Mouse (Mus musculus): ENCODE results near the gene Map1b.

Gene Map1b

DNA sequence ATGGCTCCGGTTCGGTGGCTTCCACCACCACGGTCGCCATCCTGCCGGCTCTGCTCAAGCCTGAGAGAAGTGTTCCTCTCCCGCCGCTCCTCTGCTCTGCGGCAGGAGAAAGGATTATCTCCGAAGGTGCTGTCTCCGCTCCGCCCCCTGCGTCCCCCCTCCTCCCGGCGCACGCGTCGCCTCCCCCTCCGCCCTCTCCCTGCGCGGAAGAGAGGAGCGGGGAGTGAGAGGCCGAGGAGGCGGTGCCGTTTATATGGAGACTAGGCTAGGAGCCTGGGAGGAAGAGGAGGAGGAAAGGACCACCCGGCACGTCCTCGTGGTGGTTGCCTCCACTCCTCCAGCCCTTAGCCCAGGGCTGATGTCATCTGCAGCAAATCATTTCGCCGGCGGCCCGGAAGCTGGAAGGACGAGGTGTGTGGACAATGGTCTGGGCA, at the start of gene Map1b:
TSS of gene Map1b (minus strand) at position 93 of the 434 bp plus-strand sequence.
- DNase-seq (ENCODE audit: low spot score in 2 of 2): no peak

DNA sequence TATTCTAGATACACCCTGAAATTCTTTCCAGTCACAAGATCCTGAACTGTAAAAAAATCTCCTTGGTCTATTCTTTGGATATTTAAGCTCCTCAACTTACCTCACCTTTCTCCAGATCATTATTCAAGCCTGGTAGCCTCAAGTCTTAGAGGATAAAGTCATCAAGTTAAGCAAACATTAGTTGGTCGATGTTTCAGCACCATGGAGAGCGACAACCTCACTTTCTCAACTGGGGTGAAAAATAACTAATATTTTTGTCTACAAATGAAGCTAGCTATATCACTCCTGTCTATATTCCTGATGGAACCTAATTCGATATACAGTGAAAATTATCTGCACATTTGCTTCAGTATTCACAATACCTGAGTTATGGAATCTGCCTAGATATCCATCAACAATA, 48.0 kb upstream of the Map1b start:
- DNase-seq (ENCODE audit: low spot score in 2 of 2): no peak

DNA sequence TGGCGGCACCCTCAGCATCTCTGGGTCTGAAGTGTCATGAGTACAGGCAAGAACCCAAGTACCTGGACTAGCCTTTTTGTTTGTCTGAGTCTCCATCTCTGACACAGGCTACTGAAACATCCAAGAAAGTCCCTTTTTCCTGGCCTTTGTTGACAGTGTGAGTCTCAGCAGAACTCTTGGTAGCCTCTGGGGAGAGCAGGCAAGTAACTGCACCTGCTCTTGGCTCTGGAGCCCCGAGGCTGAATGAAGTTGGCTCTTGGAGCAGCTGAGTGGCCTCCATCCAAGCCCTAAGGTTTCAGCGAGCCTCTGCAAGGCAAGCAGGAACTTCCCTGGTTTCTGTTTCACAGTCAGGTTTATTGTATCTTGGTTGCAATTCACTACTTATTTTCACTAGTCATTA, 46.7 kb upstream of the Map1b start:
- no peak for DNase-seq (ENCODE audit: low spot score in 2 of 2)

DNA sequence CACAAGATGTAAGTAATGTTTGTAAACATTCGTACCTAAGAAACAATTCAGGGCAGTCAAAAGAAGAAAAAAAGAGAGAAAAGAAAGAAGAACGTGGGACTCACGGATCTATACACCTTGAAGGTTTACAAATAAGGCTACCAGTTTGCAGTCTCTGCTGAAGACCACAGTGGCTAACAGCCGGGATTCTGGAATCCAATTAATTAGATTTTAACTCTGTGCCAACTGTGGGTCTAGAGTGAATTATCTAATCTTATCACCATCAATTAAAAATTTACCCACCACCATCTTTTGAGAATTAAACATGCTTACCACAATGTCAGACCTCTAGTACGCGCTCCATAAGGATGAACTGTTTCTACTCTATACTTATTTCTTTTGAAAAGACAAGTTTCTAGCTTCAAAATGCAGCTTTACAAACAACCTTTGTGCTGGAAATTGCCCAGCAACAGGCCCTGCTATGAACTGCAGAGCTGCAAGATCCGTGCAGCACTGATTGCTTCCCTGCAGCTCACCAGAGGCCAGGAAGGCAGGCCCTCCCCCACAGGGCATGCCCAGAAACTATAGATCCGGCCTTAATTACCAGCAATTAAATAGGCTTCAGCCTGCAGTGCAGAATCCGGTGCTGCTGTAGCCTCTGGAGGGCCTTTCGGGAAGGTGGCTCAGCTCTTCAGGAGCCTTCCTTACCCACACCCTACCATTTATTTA, 45.7 kb upstream of the Map1b start:
- no peak for DNase-seq (ENCODE audit: low spot score in 2 of 2)

DNA sequence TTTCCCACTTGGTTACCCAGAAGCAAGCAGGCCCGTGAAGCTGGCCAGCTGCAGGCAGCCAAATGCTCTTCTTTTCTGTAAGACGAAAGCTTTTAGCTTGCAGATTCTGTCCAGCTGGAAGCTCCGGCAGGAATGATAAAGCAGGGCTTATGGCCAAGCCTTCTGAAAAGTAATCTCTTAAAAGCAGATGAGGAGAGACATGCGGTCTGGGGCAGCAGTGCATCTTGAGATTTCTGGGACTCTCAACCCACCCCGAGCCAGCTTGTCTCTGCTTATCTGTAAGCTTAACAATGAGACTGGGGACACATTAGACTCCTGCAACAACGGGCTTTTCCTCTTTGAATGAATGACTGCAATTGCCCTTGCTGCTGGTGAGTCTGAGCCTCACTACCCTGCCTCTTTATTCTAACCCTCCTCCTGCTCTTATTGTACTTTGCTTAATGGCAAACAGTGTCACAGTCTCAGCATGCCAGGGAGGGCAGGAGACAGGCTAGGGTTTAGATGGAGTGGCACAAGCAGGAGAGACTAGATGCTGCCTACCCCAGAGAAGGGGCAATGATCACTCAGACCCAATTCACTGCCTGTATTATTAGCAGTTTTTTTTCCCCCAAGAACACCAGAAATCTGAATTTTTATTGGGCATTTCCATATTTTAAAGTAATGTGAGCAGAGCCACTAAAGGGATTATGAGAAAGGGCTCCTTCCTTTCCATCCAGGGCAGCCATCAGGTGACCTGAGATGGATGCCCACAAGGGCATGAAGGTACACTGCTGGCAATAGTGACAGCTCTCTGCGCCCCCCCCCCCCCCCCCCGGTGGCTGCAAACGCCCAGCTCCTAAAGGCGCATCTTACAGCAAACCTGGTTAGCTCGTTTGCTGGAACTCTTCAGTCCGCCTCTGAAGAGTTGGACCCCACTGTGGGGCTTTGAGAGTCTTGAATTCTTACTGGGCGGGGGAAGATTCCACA, 44.6 kb upstream of the Map1b start:
- no peak for DNase-seq (ENCODE audit: low spot score in 2 of 2)

DNA sequence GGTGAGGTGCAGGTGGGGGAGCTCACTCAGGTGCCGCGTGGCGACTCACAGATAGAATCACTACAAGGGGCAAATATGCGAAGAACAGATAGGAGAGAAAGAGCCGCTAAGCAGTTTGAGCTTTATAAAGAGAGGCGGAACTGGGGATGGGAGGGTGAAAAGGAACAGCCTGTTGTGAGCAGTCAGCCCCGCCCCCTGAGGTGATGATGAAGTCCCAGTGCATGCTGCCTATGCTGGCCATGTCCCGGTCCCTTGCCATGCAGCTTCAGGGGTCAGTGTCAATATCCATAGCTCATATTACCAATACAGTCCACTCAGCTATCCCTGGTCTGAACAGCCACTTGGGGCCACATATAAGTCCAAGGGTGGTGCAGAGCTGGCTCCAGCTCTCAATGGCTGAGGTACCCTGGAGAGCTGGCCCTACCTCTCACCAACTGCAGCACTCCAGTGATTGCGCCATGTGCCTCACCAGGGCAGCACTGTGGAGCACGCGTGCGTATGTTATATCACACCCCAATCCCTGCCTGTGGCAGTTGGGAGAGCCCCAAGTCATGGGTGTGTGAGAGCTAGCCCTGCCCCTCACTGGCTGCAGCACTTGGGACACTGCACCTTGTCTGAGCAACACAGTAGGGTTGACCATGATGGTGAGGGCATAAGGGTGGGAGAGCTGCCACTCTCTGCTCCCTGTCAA, 42.0 kb upstream of the Map1b start:
- no peak for DNase-seq (ENCODE audit: low spot score in 2 of 2)

DNA sequence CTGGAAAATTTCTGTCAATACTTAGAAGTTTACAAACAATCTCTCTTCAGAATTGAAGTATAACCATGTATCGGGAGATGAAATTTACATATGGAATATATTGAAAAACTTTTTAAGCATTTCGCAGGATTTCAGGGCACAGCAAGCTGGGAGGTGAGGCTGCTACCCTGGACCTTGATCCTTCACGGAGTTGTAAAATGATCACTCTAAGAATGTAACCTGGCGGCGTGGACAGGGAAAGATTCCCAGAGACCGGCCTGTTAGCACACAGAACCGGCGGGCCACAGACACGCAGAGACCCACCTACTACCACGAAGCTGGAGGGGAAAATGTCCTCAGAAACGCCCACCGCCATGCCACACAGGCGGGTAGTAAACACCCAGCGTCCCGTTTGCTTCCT, 41.5 kb upstream of the Map1b start:
- no peak for DNase-seq (ENCODE audit: low spot score in 2 of 2)

DNA sequence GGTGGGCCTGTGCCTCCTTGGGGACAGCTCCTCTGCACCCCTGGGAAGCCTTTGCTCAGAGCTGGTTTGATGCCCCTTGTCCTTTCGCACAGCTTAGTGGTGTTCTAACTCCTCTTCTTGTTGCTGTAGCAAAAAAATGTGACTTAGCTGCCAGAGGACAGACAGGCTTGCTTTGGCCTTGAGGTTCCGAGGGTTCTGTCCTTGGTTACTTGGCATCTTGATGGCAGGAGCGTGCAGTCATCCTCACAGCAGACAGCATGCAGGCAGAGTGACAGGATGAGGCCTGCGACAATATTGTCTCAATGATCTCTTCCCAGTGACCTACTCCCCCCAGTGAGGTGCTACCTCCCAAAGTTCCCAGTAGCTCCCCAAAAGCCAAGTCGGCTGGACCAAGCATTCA, 41.0 kb upstream of the Map1b start:
- DNase-seq (ENCODE audit: low spot score in 2 of 2): no peak

DNA sequence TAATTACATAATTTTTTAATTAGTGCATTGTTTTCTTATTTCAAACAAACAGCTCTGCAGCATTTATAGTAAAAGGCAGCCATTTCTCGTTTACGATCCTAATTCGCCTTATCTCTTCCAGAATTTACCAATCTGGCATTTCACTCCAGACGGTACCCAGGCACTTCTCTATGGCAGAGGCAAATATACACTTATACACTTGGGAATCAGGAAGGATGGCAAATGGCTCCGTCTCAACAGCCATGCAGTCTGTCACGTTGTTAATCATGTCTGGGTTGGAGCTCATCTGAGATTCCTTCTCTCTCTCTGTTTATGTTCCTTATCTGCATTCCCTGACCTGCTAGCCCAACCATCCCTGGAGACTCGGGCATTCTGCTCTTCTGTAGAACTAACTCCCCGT, 38.6 kb upstream of the Map1b start:
- DNase-seq (ENCODE audit: low spot score in 2 of 2): no peak

DNA sequence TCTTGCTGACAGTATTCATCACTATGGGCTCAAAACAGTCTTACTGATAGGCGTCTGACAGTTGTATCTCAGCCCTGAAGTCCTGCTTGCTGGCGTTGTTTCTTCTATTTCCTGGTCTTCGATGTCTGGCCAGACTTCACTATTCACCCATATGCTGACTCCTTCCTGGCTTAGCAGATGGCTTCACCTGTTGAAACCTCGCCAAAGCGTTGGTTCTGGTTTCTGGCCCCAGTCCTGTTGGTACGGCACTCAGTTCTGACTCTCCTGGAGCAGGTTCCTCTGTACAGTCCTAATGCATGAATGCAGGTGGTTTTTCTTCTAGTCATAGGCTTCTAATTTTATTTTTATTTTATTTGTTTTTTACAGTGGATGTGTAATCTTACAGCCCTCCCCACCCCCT, 38.1 kb upstream of the Map1b start:
- no peak for DNase-seq (ENCODE audit: low spot score in 2 of 2)

DNA sequence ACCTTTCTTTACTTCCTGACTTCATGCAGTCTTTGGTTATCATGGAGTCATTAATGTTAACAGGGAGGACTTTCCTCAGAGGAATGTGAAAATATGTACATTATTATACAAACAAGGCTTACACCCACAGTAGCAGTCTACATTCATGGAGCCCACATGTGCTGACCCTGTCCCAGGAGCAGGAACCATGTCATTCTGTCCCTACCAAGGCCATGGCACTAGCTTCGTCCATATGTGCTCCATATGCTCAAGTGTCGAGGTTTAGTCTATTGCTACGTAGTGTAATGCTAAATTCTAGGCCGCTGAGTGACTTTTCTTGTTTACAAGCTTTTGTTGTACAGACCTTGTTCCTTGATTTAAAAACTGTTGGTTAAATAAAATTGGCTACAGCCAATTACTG, 36.0 kb upstream of the Map1b start:
- DNase-seq (ENCODE audit: low spot score in 2 of 2): no peak

DNA sequence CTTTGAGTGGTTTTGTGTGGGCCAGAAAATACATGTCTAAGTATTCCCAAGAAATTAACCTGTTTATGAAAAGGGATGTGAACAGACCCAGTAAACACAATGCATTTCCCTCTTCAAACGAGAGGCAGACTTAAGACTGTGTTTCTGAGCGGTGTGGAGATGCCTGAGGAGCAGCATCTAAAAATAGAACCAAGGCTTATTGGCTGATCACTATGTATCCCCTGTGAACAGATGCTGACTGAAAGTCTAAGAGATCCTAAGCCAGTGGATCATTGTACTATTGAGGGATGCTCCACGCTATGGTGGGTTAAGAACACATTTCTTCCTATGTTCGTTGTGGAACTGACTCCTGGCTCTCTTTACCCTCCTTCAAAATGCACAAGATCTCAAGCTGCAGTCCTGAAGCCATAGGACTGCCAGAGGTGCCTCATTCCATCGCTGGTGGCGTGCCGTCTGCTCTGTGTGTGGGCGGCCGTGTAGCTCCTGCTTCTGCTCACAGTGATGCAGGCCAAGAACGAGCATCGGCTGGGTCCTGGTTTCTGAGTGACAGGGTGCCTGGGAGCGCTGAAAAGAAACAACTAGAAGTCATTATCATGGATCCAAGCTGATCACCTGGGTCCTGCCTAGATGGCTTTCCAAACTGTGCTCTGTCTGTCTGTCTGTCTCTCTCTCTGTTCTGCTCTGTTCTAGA, 34.5 kb upstream of the Map1b start:
- DNase-seq (ENCODE audit: low spot score in 2 of 2): no peak

DNA sequence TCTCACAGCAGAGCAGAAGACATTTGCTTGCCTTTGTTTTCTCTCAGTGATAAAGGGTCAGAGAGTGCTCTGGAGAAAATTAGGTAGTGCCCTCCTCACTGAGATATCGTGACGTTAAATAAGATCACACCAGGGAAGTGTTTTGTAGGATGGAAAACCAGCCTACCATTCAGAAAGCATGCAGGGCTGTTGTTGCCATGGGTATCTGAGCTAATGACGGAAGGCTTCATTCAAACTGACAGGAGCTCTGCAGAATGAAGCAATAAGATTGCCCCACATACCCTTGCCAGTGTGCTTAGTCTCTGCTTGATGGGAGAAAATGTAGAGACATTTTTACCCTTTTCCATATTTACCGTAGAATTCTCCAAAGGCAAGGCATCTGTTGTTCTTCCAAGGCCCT, 33.7 kb upstream of the Map1b start:
- DNase-seq (ENCODE audit: low spot score in 2 of 2): no peak

DNA sequence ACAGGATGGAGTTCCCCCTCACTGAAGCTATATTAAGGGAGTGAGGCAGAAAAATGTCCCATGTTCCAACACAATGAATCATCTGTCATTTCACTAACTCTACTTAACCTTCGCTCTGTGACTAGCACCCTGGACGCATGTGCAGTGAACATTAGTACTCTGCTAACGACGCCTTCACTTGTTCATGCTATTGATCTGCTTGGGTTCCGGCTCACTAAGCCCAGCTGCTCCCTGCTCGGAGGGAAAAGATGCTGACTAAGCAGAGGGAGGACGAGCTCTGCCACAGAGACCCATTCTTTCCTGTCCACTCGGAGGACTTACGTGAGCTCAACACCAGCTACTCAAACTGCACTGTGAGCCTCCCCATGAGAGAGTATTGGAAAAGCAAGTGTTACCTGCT, 33.2 kb upstream of the Map1b start:
- DNase-seq (ENCODE audit: low spot score in 2 of 2): no peak

DNA sequence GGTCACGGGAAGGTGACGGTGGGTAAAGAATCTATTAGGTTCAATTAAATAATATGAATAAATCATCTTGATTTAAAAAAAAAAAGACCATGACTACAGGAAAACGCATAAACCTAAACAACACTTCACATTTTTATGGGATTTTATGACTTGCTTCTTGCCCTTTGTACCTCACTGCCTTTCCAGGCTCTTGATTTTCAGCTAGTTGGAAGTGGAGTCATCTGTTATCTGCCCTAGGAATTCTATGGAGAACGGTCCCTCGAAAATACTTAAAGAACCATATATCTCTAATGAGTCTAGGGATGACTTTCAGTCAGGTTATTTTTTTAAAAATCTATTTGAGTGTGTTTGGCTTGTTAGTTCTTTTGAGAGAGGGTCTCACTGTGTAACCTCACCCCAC, 30.5 kb upstream of the Map1b start:
- no peak for DNase-seq (ENCODE audit: low spot score in 2 of 2)

DNA sequence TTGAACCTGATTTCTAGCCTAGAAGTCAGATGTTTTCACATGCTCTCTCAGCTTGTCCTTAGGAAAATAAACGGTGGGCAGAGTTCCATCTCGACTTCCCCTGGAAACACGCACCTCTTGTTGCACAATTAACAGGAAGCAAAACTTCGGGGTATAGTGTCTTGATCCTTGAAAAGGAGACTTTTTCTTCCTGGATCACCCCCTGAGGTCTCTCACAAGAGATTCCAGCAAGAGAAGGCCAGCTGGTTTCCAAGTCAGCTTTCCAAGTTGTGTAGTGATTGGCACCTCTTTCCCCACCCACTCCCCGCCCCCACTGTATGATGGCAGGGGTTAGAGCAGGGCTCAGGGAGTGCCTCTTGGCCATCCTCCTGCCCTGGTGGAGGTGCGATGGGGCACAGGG, 28.9 kb upstream of the Map1b start:
- no peak for DNase-seq (ENCODE audit: low spot score in 2 of 2)

DNA sequence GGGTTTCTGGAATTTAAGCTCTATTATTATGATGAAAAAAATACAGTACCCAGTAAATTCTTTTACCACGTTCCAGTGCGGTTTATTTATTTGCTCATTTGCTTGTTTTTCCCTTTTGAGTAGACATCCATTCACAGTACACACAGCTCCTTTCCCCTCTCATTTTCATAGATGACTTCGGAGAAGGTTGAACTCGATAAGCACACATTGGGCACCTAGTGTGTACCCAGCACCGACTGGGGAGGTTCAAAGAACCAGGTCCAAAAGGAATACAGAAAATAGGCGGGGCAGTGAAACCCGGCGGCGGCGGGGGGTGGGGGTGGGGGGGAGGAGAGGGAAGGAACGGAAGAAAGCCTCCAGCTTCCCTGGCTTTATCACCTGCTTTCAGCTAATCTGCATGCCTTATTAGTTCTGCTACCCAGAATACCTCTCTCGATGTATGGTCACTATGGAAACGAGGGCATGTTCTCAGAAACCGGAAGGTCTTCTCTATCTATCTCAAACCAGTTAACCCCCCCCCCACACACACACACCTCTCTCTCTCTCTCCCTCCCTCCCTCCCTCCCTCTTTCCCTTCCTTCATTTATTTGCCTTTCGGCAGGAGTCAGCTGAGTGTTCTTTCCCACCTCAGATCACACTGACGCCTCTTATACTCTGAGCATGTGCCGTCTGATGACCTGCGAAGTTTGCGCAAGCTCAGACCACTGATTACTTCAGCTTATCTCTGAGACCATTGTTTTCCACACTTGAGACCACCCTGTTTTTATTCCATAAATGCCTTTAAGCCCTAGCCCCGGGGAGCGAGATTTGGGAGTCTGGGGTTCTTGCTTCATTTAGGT, 25.3 kb upstream of the Map1b start:
- DNase-seq (ENCODE audit: low spot score in 2 of 2): no peak

DNA sequence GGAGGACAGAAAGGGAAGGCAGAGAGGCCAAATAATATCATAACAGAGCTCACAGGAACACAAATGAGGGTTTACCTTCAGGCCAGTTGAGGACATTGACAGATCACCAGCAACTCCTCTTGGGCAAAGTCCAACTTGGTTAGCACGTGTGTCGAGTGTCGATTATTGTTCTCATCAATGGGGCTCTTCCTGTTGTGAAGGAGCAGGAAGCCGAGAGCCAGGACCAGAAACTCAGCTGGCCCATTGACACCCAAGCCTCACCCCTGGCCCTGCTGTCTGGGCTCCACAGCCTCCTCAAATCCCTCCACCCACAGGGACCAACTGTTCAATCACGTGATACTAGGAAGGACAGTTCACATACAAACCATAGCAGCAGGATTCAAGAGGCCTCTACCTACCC, 22.9 kb upstream of the Map1b start:
- DNase-seq (ENCODE audit: low spot score in 2 of 2): no peak

DNA sequence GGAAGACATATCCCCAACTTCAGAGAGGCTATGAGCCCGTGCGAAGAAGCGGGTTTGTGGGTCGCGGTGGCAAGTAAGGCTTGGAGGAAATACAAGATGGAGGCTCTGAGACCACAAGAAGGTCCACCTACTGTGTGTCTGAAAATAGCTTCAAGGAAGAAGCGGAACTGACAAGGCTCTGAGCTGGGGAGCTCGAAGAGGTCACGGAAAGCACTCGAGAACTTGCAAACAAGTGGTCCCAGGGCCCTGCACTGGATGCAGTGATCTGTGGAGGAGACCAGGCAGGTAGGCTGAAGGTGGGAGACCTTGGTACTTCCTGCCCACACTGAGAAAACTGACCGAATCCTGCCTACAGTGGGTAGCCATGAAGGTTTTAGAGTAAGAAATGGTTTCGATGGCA, 22.5 kb upstream of the Map1b start:
- no peak for DNase-seq (ENCODE audit: low spot score in 2 of 2)

DNA sequence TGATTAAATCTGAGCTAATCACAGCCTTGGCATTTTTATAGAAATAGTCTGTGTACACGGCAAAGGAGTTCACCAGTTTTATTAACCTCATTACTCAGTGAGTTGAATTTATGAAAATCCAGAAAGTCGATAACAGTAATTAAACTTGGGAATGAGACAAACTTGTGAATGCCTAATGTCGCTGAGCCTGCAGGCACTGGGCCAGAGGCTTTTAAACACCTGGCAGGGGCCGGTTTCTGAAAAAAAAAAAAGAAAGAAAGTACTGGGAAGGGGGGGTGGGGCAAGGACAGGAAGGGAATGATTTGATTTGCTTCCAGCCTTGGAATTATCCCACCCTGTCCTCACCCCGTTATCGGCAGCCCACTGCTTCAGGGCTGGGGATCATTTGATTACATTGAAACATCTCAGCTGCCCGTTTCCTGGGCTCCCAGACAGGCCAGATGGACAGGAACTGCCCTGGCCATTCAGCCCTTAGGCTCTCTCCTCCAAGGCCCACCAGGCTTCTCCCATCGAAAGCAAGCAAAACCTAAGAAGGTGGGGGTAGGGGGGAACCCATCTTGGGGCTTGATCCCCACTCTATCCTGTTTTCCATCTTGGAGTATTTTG, 21.7 kb upstream of the Map1b start:
- DNase-seq (ENCODE audit: low spot score in 2 of 2): no peak

DNA sequence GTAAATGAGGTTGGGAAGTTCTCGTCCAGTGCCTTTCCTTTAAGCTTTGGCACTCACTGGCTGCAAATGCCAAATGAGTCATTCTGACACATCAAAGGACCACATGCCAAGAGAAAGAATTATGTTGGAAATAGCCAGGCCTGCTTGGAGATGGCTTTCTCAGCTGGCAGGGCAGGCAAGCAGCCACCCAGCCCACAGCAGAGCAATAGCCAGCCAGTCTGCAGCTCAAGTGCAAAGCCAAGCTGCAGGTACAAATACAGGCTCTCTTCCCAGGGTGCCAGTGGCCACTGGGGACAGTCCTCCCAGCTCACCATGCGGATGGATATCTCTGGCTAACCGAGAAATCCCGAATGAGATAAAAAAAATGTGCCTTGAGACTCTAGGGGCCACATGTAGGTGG, 12.1 kb upstream of the Map1b start:
- DNase-seq (ENCODE audit: low spot score in 2 of 2): no peak

Data from spleen, postnatal 36 days (tissue).